Mouse (Mus musculus) ES-Bruce4 (cell line): ENCODE results near the gene Evl.

Experiments used
- CTCF ChIP-seq: IDR thresholded peaks from one replicate; pipeline ENCODE4 v1.8.1; 2011; ENCODE audit warnings: low read depth, low read length
- EP300 ChIP-seq: IDR thresholded peaks from 2 replicates; pipeline ENCODE4 v1.6.1; 2011; ENCODE audit warnings: low read depth, low read length; ENCODE audit not compliant: insufficient read depth

DNA sequence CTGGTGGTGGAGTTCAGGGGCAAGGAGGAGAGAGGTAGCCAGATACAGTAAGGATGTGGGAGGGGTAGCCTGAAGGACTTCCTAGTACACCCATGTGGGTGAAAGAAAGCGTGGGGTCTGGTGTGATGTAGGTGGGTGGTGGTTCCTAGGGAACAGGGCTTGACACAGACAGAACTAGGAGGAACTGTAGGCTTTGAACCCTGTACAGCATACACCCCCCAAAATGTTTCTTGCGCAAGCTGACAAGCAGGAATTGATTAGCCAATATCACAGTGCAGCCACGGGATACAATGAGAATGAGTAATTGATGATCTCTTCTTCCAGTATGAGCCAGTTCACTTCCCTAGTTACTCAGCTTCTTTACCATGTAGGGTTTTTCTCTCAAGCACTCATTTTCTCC lies 84.6 kb downstream of the Evl start:
- TF ChIP-seq CTCF (no peak), EP300 (no peak)
